Mouse (Mus musculus) liver, embryonic 14.5 days (tissue): ENCODE data around the gene Lmln.

Experiments used
- CTCF ChIP-seq: IDR thresholded peaks from 2 replicates; pipeline ENCODE4 v1.5.1; 2016; ENCODE audit warnings: antibody characterized with exemption, low read depth, control low read depth
- EP300 ChIP-seq: IDR thresholded peaks from 2 replicates; pipeline ENCODE4 v1.6.1; 2016; ENCODE audit warnings: antibody characterized with exemption, low read depth

DNA sequence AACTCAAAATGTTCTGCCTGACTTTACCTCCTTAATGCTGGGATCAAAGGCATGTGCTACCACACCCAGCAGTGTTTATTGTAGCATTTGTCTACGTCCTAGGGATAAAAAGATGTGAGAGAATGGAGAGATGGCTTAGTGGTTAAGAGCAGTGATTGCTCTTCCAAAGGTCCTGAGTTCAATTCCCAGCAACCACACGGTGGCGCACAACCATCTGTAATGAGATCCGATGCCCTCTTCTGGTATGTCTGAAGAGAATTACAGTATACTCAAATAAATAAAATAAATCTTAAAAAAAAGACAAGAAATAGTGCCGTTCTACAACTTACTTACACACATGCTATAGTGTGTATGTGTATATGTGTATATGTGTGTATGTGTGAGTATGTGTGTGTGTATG lies 105.2 kb downstream of the Lmln start:
- TF ChIP-seq CTCF (peak; percentile 57), EP300 (no peak)
